In genomic region chr15:94722759-94723158, GRCm38 (mm10) we compare ENCODE assay signal across 9 mouse cellular contexts.
DNase-seq lines count a peak whose midpoint lies in the region; ATAC-seq and TF ChIP-seq lines count a peak whose summit lies in the region.
"Had no signal": no experiment of that assay in that cellular context is flagged by ENCODE, and none has a peak within 500 bp of the region (broad histone marks: within the 10 kb centered on the region; RNA-seq: fewer than 3 reads in every experiment).

No protein-coding gene starts in this region.

- H3K4me2 ChIP-seq in forebrain, embryonic 14.5 days (ENCODE audit: low read length): no peak overlapping the region
- no peak overlapping the region for H3K4me2 ChIP-seq in forebrain, embryonic 12.5 days
- H3K4me2 ChIP-seq in liver, embryonic 14.5 days (ENCODE audit: low read depth): no peak overlapping the region
- H3K4me2 ChIP-seq: hindbrain, embryonic 15.5 days had no signal

- no peaks in the 10 kb centered on the region for H3K36me3 ChIP-seq in forebrain, embryonic 14.5 days (ENCODE audit: control insufficient read depth, insufficient read depth, low read length)
- no peaks in the 10 kb centered on the region for H3K36me3 ChIP-seq in forebrain, embryonic 12.5 days (replicated peaks)
- H3K36me3 ChIP-seq in liver, embryonic 14.5 days (replicated peaks; ENCODE audit: control insufficient read depth, insufficient read depth, low read depth): no peaks in the 10 kb centered on the region
- H3K36me3 ChIP-seq: hindbrain, embryonic 15.5 days had no signal

- no peak overlapping the region for H3K27ac ChIP-seq in forebrain, embryonic 14.5 days (ENCODE audit: low read depth, low read length)
- H3K27ac ChIP-seq in forebrain, embryonic 12.5 days: no peak overlapping the region
- no peak overlapping the region for H3K27ac ChIP-seq in liver, embryonic 14.5 days
- H3K27ac ChIP-seq: hindbrain, embryonic 15.5 days had no signal

- peak; percentile 18; the same call in 1 of the 2 replicates for TF ChIP-seq CTCF in liver, embryonic 14.5 days (IDR thresholded peaks at IDR 0.05; ENCODE audit: low read depth)

- H3K9ac ChIP-seq in forebrain, embryonic 14.5 days (ENCODE audit: low read length): no peak overlapping the region
- H3K9ac ChIP-seq in forebrain, embryonic 12.5 days: no peak overlapping the region
- no peak overlapping the region for H3K9ac ChIP-seq in liver, embryonic 14.5 days (replicated peaks)
- H3K9ac ChIP-seq: hindbrain, embryonic 15.5 days had no signal

- 29% methylated on average over 5 of the region's 5 CpGs for WGBS in forebrain, embryonic 14.5 days
- 33% methylated on average over 5 of the region's 5 CpGs for WGBS in forebrain, embryonic 12.5 days
- 18% methylated on average over 5 of the region's 5 CpGs for WGBS in liver, embryonic 14.5 days (ENCODE audit: insufficient replicate concordance)

- ATAC-seq in forebrain, embryonic 14.5 days: no peak
- ATAC-seq in forebrain, embryonic 12.5 days (ENCODE audit: low FRiP score): no peak
- no peak for ATAC-seq in liver, embryonic 14.5 days (ENCODE audit: insufficient read depth)
- no peak for ATAC-seq in monocyte, adult 5-6 weeks (replicated peaks; ENCODE audit: insufficient number of reproducible peaks, low FRiP score, low TSS enrichment, poor library complexity, severe bottlenecking)

- no peaks in the 10 kb centered on the region for H3K9me3 ChIP-seq in forebrain, embryonic 14.5 days (replicated peaks; ENCODE audit: control insufficient read depth, low read length)
- H3K9me3 ChIP-seq in forebrain, embryonic 12.5 days: no peaks in the 10 kb centered on the region
- no peaks in the 10 kb centered on the region for H3K9me3 ChIP-seq in liver, embryonic 14.5 days (ENCODE audit: control insufficient read depth, low read length)
- H3K9me3 ChIP-seq: hindbrain, embryonic 15.5 days had no signal

- H3K4me1 ChIP-seq in forebrain, embryonic 14.5 days (ENCODE audit: control insufficient read depth, insufficient read depth, low read length): peaks cover 2% of the 10 kb centered on the region; the same call in 1 of the 2 replicates
- peaks cover 4% of the 10 kb centered on the region; the same call in 1 of the 2 replicates for H3K4me1 ChIP-seq in forebrain, embryonic 12.5 days
- H3K4me1 ChIP-seq in liver, embryonic 14.5 days (replicated peaks; ENCODE audit: control insufficient read depth in 2 of 2, insufficient read depth in 2 of 2, low read length in 1 of 2): no peaks in the 10 kb centered on the region

- DNase-seq in forebrain, embryonic 14.5 days (ENCODE audit: low spot score): peak; percentile 91
- peak; percentile 47 for DNase-seq in urinary bladder, postnatal 14 days (ENCODE audit: low spot score)
- no peak for DNase-seq in urinary bladder, postnatal 4 days (ENCODE audit: low spot score in 2 of 2)
- peak; percentile 78 for DNase-seq in embryo, embryonic 11 days
- DNase-seq in kidney, postnatal 10 days: peak; percentile 76
- peak in 1 of 3 experiments; percentile 1 for DNase-seq in liver, embryonic 14.5 days (ENCODE audit: low read depth in 3 of 3, low spot score in 3 of 3)

- H3K27me3 ChIP-seq in forebrain, embryonic 14.5 days (replicated peaks; ENCODE audit: control insufficient read depth, insufficient read depth, low read length): no peaks in the 10 kb centered on the region
- H3K27me3 ChIP-seq in forebrain, embryonic 12.5 days: 0 out of 2 replicates have a peak, but pooled peaks cover 3% of the 10 kb centered on the region
- H3K27me3 ChIP-seq in liver, embryonic 14.5 days (ENCODE audit: control insufficient read depth, insufficient read depth, low read length): no peaks in the 10 kb centered on the region
- H3K27me3 ChIP-seq: hindbrain, embryonic 15.5 days had no signal

- H3K4me3 ChIP-seq in forebrain, embryonic 14.5 days (ENCODE audit: low read depth, low read length): no peak overlapping the region
- no peak overlapping the region for H3K4me3 ChIP-seq in forebrain, embryonic 12.5 days (replicated peaks)
- no peak overlapping the region for H3K4me3 ChIP-seq in liver, embryonic 14.5 days (ENCODE audit: insufficient read depth in 1 of 2, low read depth in 2 of 2, low read length in 2 of 2)
- H3K4me3 ChIP-seq: hindbrain, embryonic 15.5 days had no signal

- no peak for TF ChIP-seq EP300 in liver, embryonic 14.5 days (IDR thresholded peaks at IDR 0.05; ENCODE audit: low read depth)

Comparison
In these comparisons a context has a peak if more than half of its experiments do, and no peak if none do; other contexts are left out.
1. DNase-seq: peak in forebrain, embryonic 14.5 days (single experiment), urinary bladder, postnatal 14 days (single experiment), embryo, embryonic 11 days (single experiment) and kidney, postnatal 10 days (single experiment); none in urinary bladder, postnatal 4 days (0 of 2).